Mouse (Mus musculus) lung, adult 2 months (tissue): Measurements from ENCODE around the gene Olfr520. TPM values are rescaled to one million over a fixed set of nuclear protein-coding genes. Genes with fewer than 3 reads are reported as not detected.
"Not testable (repeated sequence)": the region's sequence is repeated elsewhere in the genome, so short reads cannot be mapped to it uniquely, and the experiment has no call there.

Experiments used
- DNase-seq: peaks from one replicate; pipeline ENCODE4 v3.0.0; 2022
- H3K4me1 ChIP-seq: fragments of 200-500 bp; 2 replicates; pipeline ENCODE4 v1.6.1; 2011; ENCODE audit warnings: low read length; ENCODE audit not compliant: control insufficient read depth, insufficient read depth
- H3K4me3 ChIP-seq: fragments of 200-500 bp; replicated peaks from 2 replicates; pipeline ENCODE3; 2011; ENCODE audit warnings: low read depth, mild to moderate bottlenecking, control low read depth, low read length; ENCODE audit errors: extremely low read depth
- CTCF ChIP-seq: fragments of 200-500 bp; IDR thresholded peaks from 2 replicates; pipeline ENCODE4 v1.5.1; 2011; ENCODE audit warnings: mild to moderate bottlenecking, low read length, control low read depth; ENCODE audit not compliant: insufficient read depth
- POLR2A ChIP-seq: fragments of 200-500 bp; IDR thresholded peaks from 2 replicates; pipeline ENCODE4 v1.6.1; 2011; ENCODE audit warnings: low read depth, mild to moderate bottlenecking, control low read depth, low read length, borderline replicate concordance; ENCODE audit errors: extremely low read depth
- WGBS: fragments of 180-500 bp; shearing (Covaris S2); methylation state at CpG from one replicate; pipeline ENCODE4 v1.1.7; 2018; 5-methylcytosine and 5-hydroxymethylcytosine counted together
- polyA plus RNA-seq: library from polyadenylated mRNA; depleted of rRNA; stranded (reverse); fragments of >200 nt; gene quantifications from 2 replicates; pipeline ENCODE4 v1.2.3, GENCODE M21; 2012

Olfr520 gene
- polyA plus RNA-seq, 1 experiment, result not detected

- H3K4me3 ChIP-seq, result no peak overlapping the region
- 66% methylated on average over 7 of the region's 7 CpGs for WGBS
- DNase-seq, result no peak
- peaks cover 4% of the 10 kb centered on the region; the same call in 1 of the 2 replicates for H3K4me1 ChIP-seq
- no peak for TF ChIP-seq POLR2A
These were observed 20.1 kb upstream of the Olfr520 start for GRCm38 (mm10) chr7:99709992-99710391.

GRCm38 (mm10) chr7:99710476-99710875, 19.6 kb upstream of the Olfr520 start:
- H3K4me3 ChIP-seq, result no peak overlapping the region
- peaks cover 4% of the 10 kb centered on the region; the same call in 1 of the 2 replicates for H3K4me1 ChIP-seq
- peak; percentile 63 for DNase-seq
- WGBS, result 8% methylated on average over 1 of the region's 1 CpGs
- TF ChIP-seq POLR2A, result no peak
- TF ChIP-seq CTCF, result peak; percentile 90

GRCm38 (mm10) chr7:99711166-99711565, 18.9 kb upstream of the Olfr520 start, which contains the start of gene Slco2b1:
Gene Slco2b1 (minus strand): TSS chr7:99711340.
- no peak for TF ChIP-seq CTCF
- TF ChIP-seq POLR2A, result no peak
- Histone ChIP-seq H3K4me1 (peaks cover 4% of the 10 kb centered on the region; the same call in 1 of the 2 replicates), H3K4me3 (no peak within 1 kb of the TSS)
- no peak for DNase-seq
- WGBS, result 48% methylated on average over 8 of the region's 8 CpGs

GRCm38 (mm10) chr7:99712431-99712830, 17.6 kb upstream of the Olfr520 start:
- WGBS, result 91% methylated on average over 4 of the region's 4 CpGs
- Histone ChIP-seq H3K4me1 (no peaks in the 10 kb centered on the region), H3K4me3 (no peak overlapping the region)
- DNase-seq, result no peak
- TF ChIP-seq CTCF (no peak), POLR2A (no peak)

- Histone ChIP-seq H3K4me1 (no peaks in the 10 kb centered on the region), H3K4me3 (no peak overlapping the region)
- TF ChIP-seq POLR2A, result no peak
- no peak for TF ChIP-seq CTCF
- DNase-seq, result no peak
- WGBS, result 86% methylated on average over 2 of the region's 2 CpGs
These were observed 13.5 kb upstream of the Olfr520 start for GRCm38 (mm10) chr7:99716536-99716935.

GRCm38 (mm10) chr7:99734612-99735011, 4.5 kb downstream of the Olfr520 start:
- TF ChIP-seq POLR2A (no peak), CTCF (no peak)
- Histone ChIP-seq H3K4me3 (no peak overlapping the region), H3K4me1 (no peaks in the 10 kb centered on the region)
- 79% methylated on average over 2 of the region's 2 CpGs for WGBS
- no peak for DNase-seq

- H3K4me3 ChIP-seq, DNase-seq, H3K4me1 ChIP-seq: not testable (repeated sequence)
- 86% methylated on average over 9 of the region's 9 CpGs for WGBS
These were observed 5.4 kb downstream of the Olfr520 start for GRCm38 (mm10) chr7:99735491-99735890.

- WGBS, result 50% methylated on average over 9 of the region's 9 CpGs
- no peak for DNase-seq
- Histone ChIP-seq H3K4me3 (no peak overlapping the region), H3K4me1 (no peaks in the 10 kb centered on the region)
- no peak for TF ChIP-seq CTCF
- TF ChIP-seq POLR2A, result no peak
These were observed 9.2 kb downstream of the Olfr520 start for GRCm38 (mm10) chr7:99739276-99739675.

GRCm38 (mm10) chr7:99763207-99763606, 33.1 kb downstream of the Olfr520 start, which contains the start of gene Olfr521:
Gene Olfr521 (plus strand): TSS chr7:99763507.
- H3K4me1 ChIP-seq, result no peaks in the 10 kb centered on the region
- no peak for DNase-seq
- TF ChIP-seq CTCF (no peak), POLR2A (no peak)
- WGBS, result 90% methylated on average over 2 of the region's 2 CpGs
- H3K4me3 ChIP-seq, result no peak within 1 kb of the TSS

- WGBS, result 48% methylated on average over 5 of the region's 5 CpGs
- TF ChIP-seq CTCF (no peak), POLR2A (no peak)
- Histone ChIP-seq H3K4me1 (no peaks in the 10 kb centered on the region), H3K4me3 (no peak overlapping the region)
- no peak for DNase-seq
These were observed 51.3 kb downstream of the Olfr520 start for GRCm38 (mm10) chr7:99781385-99781784.

GRCm38 (mm10) chr7:99781916-99782315, 51.8 kb downstream of the Olfr520 start:
- 64% methylated on average over 2 of the region's 2 CpGs for WGBS

More at GRCm38 (mm10) chr7:99781916-99782315, 51.8 kb downstream of the Olfr520 start:
- Histone ChIP-seq H3K4me1 (no peaks in the 10 kb centered on the region), H3K4me3 (no peak overlapping the region)
- TF ChIP-seq POLR2A, result no peak
- TF ChIP-seq CTCF, result no peak
- DNase-seq, result no peak
